Mouse (Mus musculus) MEL (cell line): ENCODE results near the gene Coro1a. TPM values are rescaled to one million over a fixed set of nuclear protein-coding genes. Genes with fewer than 3 reads are reported as not detected.

ENCODE experiments used
- DNase-seq: peaks from one replicate; pipeline ENCODE4 v3.0.0; 2011; ENCODE audit warnings: low read depth, low spot score
- H3K27ac ChIP-seq: 2 replicates; pipeline ENCODE4 v1.5.1; 2012; ENCODE audit warnings: low read depth, mild to moderate bottlenecking, control low read depth, low read length, moderate library complexity; ENCODE audit not compliant: control insufficient read depth
- H3K27me3 ChIP-seq, 2 experiments: fragments of 150-350 bp in 1 of 2; sonication (generic) in 1 of 2; 2 replicates each; pipeline ENCODE4 v1.6.1; 2012; ENCODE audit warnings: low read length in 2 of 2, mild to moderate bottlenecking in 2 of 2, improper control_type of control experiment in 1 of 2, moderate library complexity in 1 of 2; ENCODE audit not compliant: insufficient read depth in 2 of 2, control insufficient read depth in 1 of 2
- H3K36me3 ChIP-seq, 2 experiments: 2 replicates each; pipeline ENCODE4 v1.6.1; 2012 to 2014; ENCODE audit warnings: low read length in 2 of 2, improper control_type of control experiment in 1 of 2, inconsistent platforms in 1 of 2, mild to moderate bottlenecking in 1 of 2; ENCODE audit not compliant: insufficient read depth in 2 of 2, control insufficient read depth in 1 of 2
- H3K4me1 ChIP-seq, 2 experiments: fragments of 150-350 bp in 1 of 2; sonication (generic) in 1 of 2; 2 replicates each; pipeline ENCODE4 v1.6.1; 2012; ENCODE audit warnings: low read length in 2 of 2, improper control_type of control experiment in 1 of 2, mild to moderate bottlenecking in 1 of 2; ENCODE audit not compliant: insufficient read depth in 2 of 2, control insufficient read depth in 1 of 2
- H3K4me3 ChIP-seq, 2 experiments: fragments of 150-350 bp in 1 of 2; sonication (generic) in 1 of 2; 2 replicates each; pipeline ENCODE4 v1.5.1; 2012; ENCODE audit warnings: low read depth in 2 of 2, low read length in 2 of 2, mild to moderate bottlenecking in 2 of 2, moderate library complexity in 2 of 2, control low read depth in 1 of 2, improper control_type of control experiment in 1 of 2; ENCODE audit not compliant: control insufficient read depth in 1 of 2, insufficient read depth in 1 of 2
- H3K79me2 ChIP-seq: 2 replicates; pipeline ENCODE4 v1.6.1; 2012; ENCODE audit warnings: mild to moderate bottlenecking, low read length, moderate library complexity; ENCODE audit not compliant: control insufficient read depth, poor library complexity, insufficient read depth
- H3K9ac ChIP-seq: 2 replicates; pipeline ENCODE4 v1.6.1; 2012; ENCODE audit warnings: low read depth, mild to moderate bottlenecking, control low read depth, low read length, moderate library complexity; ENCODE audit not compliant: control insufficient read depth, poor library complexity, severe bottlenecking
- H3K9me3 ChIP-seq: fragments of 150-350 bp; sonication (generic); replicated peaks from 2 replicates; pipeline ENCODE4 v1.6.1; 2012; ENCODE audit warnings: mild to moderate bottlenecking, low read length, improper control_type of control experiment, moderate library complexity; ENCODE audit not compliant: insufficient read depth
- CHD1 ChIP-seq: IDR thresholded peaks from 2 replicates; pipeline ENCODE4 v1.6.1; 2012; ENCODE audit warnings: low read depth, mild to moderate bottlenecking, inconsistent platforms, low read length, improper control_type of control experiment
- CTCF ChIP-seq, 3 experiments: IDR thresholded peaks in 2 of 3; conservative IDR thresholded peaks in 1 of 3; 2 replicates each; pipeline ENCODE4 v1.5.1; 2011 to 2012; ENCODE audit warnings: low read length in 3 of 3, low read depth in 2 of 3, mild to moderate bottlenecking in 2 of 3, improper control_type of control experiment in 1 of 3, inconsistent platforms in 1 of 3, mixed read lengths in 1 of 3, moderate library complexity in 1 of 3; ENCODE audit not compliant: control insufficient read depth in 1 of 3, insufficient read depth in 1 of 3, poor library complexity in 1 of 3, severe bottlenecking in 1 of 3
- EP300 ChIP-seq, 2 experiments: IDR thresholded peaks; 2 replicates each; pipeline ENCODE4 v1.6.1; 2011; ENCODE audit warnings: improper control_type of control experiment in 2 of 2, low read length in 2 of 2, low read depth in 1 of 2, mild to moderate bottlenecking in 1 of 2
- ETS1 ChIP-seq: IDR thresholded peaks from 2 replicates; pipeline ENCODE4 v1.6.1; 2012; ENCODE audit warnings: low read depth, mild to moderate bottlenecking, inconsistent platforms, low read length, improper control_type of control experiment, moderate library complexity
- GABPA ChIP-seq: IDR thresholded peaks from 2 replicates; pipeline ENCODE4 v1.6.1; 2012; ENCODE audit warnings: low read depth, mild to moderate bottlenecking, inconsistent platforms, low read length, improper control_type of control experiment, moderate library complexity
- HCFC1 ChIP-seq: IDR thresholded peaks from 2 replicates; pipeline ENCODE4 v1.6.1; 2012; ENCODE audit warnings: low read depth, mild to moderate bottlenecking, inconsistent platforms, low read length, improper control_type of control experiment, moderate library complexity
- JUND ChIP-seq: IDR thresholded peaks from 2 replicates; pipeline ENCODE4 v1.6.1; 2011; ENCODE audit warnings: low read depth, mild to moderate bottlenecking, improper control_type of control experiment, low read length
- KAT2A ChIP-seq: conservative IDR thresholded peaks from 2 replicates; pipeline ENCODE4 v1.6.1; 2012; ENCODE audit warnings: low read depth, low read length, improper control_type of control experiment, inconsistent platforms
- MAX ChIP-seq: IDR thresholded peaks from 2 replicates; pipeline ENCODE4 v1.6.1; 2011; ENCODE audit warnings: low read length, improper control_type of control experiment
- MAZ ChIP-seq: IDR thresholded peaks from 2 replicates; pipeline ENCODE4 v1.6.1; 2012; ENCODE audit warnings: low read depth, mild to moderate bottlenecking, inconsistent platforms, low read length, improper control_type of control experiment
- MEF2A ChIP-seq: IDR thresholded peaks from 2 replicates; pipeline ENCODE4 v1.6.1; 2014; ENCODE audit warnings: low read depth, mild to moderate bottlenecking, inconsistent platforms, low read length, improper control_type of control experiment; ENCODE audit not compliant: poor library complexity, insufficient replicate concordance, severe bottlenecking; ENCODE audit errors: extremely low read depth
- MYC ChIP-seq: IDR thresholded peaks from 2 replicates; pipeline ENCODE4 v1.6.1; 2011; ENCODE audit warnings: low read depth, mild to moderate bottlenecking, low read length, improper control_type of control experiment, moderate library complexity
- NRF1 ChIP-seq: IDR thresholded peaks from 2 replicates; pipeline ENCODE4 v1.6.1; 2014; ENCODE audit warnings: low read depth, mild to moderate bottlenecking, inconsistent platforms, low read length, improper control_type of control experiment, moderate library complexity; ENCODE audit not compliant: poor library complexity, insufficient read depth, severe bottlenecking
- POLR2AphosphoS2 ChIP-seq: IDR thresholded peaks from 2 replicates; pipeline ENCODE4 v1.6.1; 2011; ENCODE audit warnings: low read length, improper control_type of control experiment
- POLR2AphosphoS5 ChIP-seq: IDR thresholded peaks from 2 replicates; pipeline ENCODE4 v1.6.1; 2012; ENCODE audit warnings: low read depth, borderline replicate concordance, mild to moderate bottlenecking, inconsistent platforms, low read length, moderate library complexity, mixed read lengths
- RAD21 ChIP-seq: IDR thresholded peaks from 2 replicates; pipeline ENCODE4 v1.6.1; 2011; ENCODE audit warnings: mild to moderate bottlenecking, low read depth, low read length, improper control_type of control experiment
- SIN3A ChIP-seq: IDR thresholded peaks from 2 replicates; pipeline ENCODE4 v1.6.1; 2012; ENCODE audit warnings: low read length, improper control_type of control experiment, inconsistent platforms
- SMC3 ChIP-seq: IDR thresholded peaks from 2 replicates; pipeline ENCODE4 v1.6.1; 2011; ENCODE audit warnings: low read depth, low read length, improper control_type of control experiment
- TCF12 ChIP-seq: IDR thresholded peaks from 2 replicates; pipeline ENCODE4 v1.6.1; 2014; ENCODE audit warnings: low read depth, mild to moderate bottlenecking, inconsistent platforms, low read length, improper control_type of control experiment, moderate library complexity
- UBTF ChIP-seq: IDR thresholded peaks from 2 replicates; pipeline ENCODE4 v1.6.1; 2012; ENCODE audit warnings: low read depth, mild to moderate bottlenecking, inconsistent platforms, low read length, improper control_type of control experiment, moderate library complexity, borderline replicate concordance; ENCODE audit not compliant: insufficient read depth
- USF1 ChIP-seq: IDR thresholded peaks from 2 replicates; pipeline ENCODE4 v1.6.1; 2014; ENCODE audit warnings: low read depth, mild to moderate bottlenecking, inconsistent platforms, low read length, improper control_type of control experiment, moderate library complexity
- ZC3H11A ChIP-seq: IDR thresholded peaks from 2 replicates; pipeline ENCODE4 v1.6.1; 2012; ENCODE audit warnings: low read depth, mild to moderate bottlenecking, inconsistent platforms, low read length, improper control_type of control experiment
- ZKSCAN1 ChIP-seq: IDR thresholded peaks from 2 replicates; pipeline ENCODE4 v1.6.1; 2012; ENCODE audit warnings: low read depth, mild to moderate bottlenecking, inconsistent platforms, low read length, improper control_type of control experiment, moderate library complexity
- ZMIZ1 ChIP-seq: IDR thresholded peaks from 2 replicates; pipeline ENCODE4 v1.6.1; 2012; ENCODE audit warnings: low read depth, mild to moderate bottlenecking, inconsistent platforms, low read length, improper control_type of control experiment, moderate library complexity
- polyA plus RNA-seq, 2 experiments: library from polyadenylated mRNA; stranded (reverse) in 1 of 2; unstranded in 1 of 2; fragments of >175 nt in 1 of 2; fragments of >200 nt in 1 of 2; gene quantifications; 2 replicates each; pipeline versions ENCODE4 v1.2.1 to v1.2.4; 2012; ENCODE audit warnings: low replicate concordance in 2 of 2, low read depth in 1 of 2; ENCODE audit not compliant: insufficient read length in 2 of 2, insufficient read depth in 1 of 2, missing spikeins in 1 of 2
- total RNA-seq: library from RNA; depleted of rRNA; stranded (reverse); fragments of 300-350 nt; gene quantifications from 2 replicates; pipeline ENCODE4 v1.2.3, GENCODE M21; 2012

Gene Coro1a
- total and polyA plus RNA-seq, 3 experiments: 195 to 204 TPM; not detected in 1

GRCm38 (mm10) chr7:126754866-126755265 is 47.3 kb upstream of the Coro1a start (continued):
- TF ChIP-seq HCFC1 (0 out of 2 replicates have a peak, but pooled peaks have one; percentile 43), SMC3 (peak; percentile 72), ZKSCAN1 (no peak), MAX (no peak), TCF12 (no peak), EP300 (IDR thresholded peaks at IDR 0.05; ENCODE audit: low read depth in 1 of 2, low read length in 2 of 2) (no peak), NRF1 (no peak), SIN3A (peak; percentile 31; the same call in 1 of the 2 replicates), USF1 (no peak), RAD21 (peak; percentile 66), MYC (no peak), CHD1 (no peak), GABPA (no peak)

GRCm38 (mm10) chr7:126749582-126750343 is 42.2 kb upstream of the Coro1a start:
- DNase-seq: no peak
- Histone ChIP-seq H3K79me2 (no peaks in the 10 kb centered on the region), H3K4me3 (no peak overlapping the region), H3K36me3 (no peaks in the 10 kb centered on the region), H3K9me3 (no peaks in the 10 kb centered on the region), H3K9ac (no peak overlapping the region), H3K27ac (no peak overlapping the region), H3K27me3 (peaks cover 0 to 2% of the 10 kb centered on the region in 2 experiments; a peak in 1 of 4 replicates), H3K4me1 (peaks cover 0 to 3% of the 10 kb centered on the region in 2 experiments; a peak in 2 of 4 replicates)
- TF ChIP-seq JUND (no peak), ZC3H11A (no peak), SMC3 (0 out of 2 replicates have a peak, but pooled peaks have one; percentile 16), SIN3A (no peak), CTCF (IDR thresholded peaks at IDR 0.05 in 2 of 3, conservative IDR thresholded peaks at IDR 0.05 in 1 of 3; ENCODE audit: control insufficient read depth in 1 of 3, insufficient read depth in 1 of 3, low read depth in 2 of 3, low read length in 3 of 3, poor library complexity in 1 of 3, severe bottlenecking in 1 of 3) (peak; percentile 7 to 30 (median 15); a peak in 3 of 6 replicates), UBTF (no peak), POLR2AphosphoS2 (no peak), ZKSCAN1 (no peak), MAZ (no peak), ETS1 (no peak), HCFC1 (no peak), NRF1 (no peak), GABPA (no peak), POLR2AphosphoS5 (no peak), KAT2A (no peak), ZMIZ1 (no peak), MEF2A (no peak), MYC (no peak), RAD21 (peak; percentile 19)
